Comparison of ENCODE assay signal across 8 mouse cellular contexts in genomic region chr11:20249296-20250110, GRCm38 (mm10). TPM values are rescaled to one million over a fixed set of nuclear protein-coding genes. Genes with fewer than 3 reads are reported as not detected.
DNase-seq lines count a peak whose midpoint lies in the region; ATAC-seq and TF ChIP-seq lines count a peak whose summit lies in the region.

Gene Cep68 (minus strand): TSS chr11:20249429.

- H3K4me2 ChIP-seq in forebrain, embryonic 15.5 days (replicated peaks), result peak within 1 kb of the TSS; percentile 92

- peak; percentile 84 for DNase-seq in ES-E14 (ENCODE audit: low read depth, low spot score)
- peak; percentile 95 for DNase-seq in cerebellum, adult 11-12 months
- peak; percentile 93 for DNase-seq in heart, postnatal 25 days (ENCODE audit: low spot score)
- peak; percentile 94 to 98 for DNase-seq in layer of hippocampus, adult 18-20 months (ENCODE audit: low spot score in 2 of 2)
- peak; percentile 93 for DNase-seq in lung, adult 2 months
- DNase-seq in thymus, adult 18-20 months, result peak; percentile 85 to 93

- in situ Hi-C loops in ES-E14 (cut with MboI; ENCODE audit: low sequenced_read_pairs in 2 of 2, unreplicated experiment in 2 of 2), result no loop called here

- H3K9ac ChIP-seq in ES-E14 (ENCODE audit: insufficient read depth, low read depth, low read length, poor library complexity, severe bottlenecking), result peak within 1 kb of the TSS; percentile 95
- peak within 1 kb of the TSS; percentile 83 for H3K9ac ChIP-seq in forebrain, embryonic 15.5 days (replicated peaks)

- H3K27ac ChIP-seq in ES-E14 (ENCODE audit: insufficient read depth, low read depth, low read length, poor library complexity, severe bottlenecking), result peak within 1 kb of the TSS; percentile 73
- peak within 1 kb of the TSS; percentile 78 for H3K27ac ChIP-seq in forebrain, embryonic 15.5 days (replicated peaks)

- TF ChIP-seq POLR2A in lung, adult 2 months (IDR thresholded peaks at IDR 0.05; ENCODE audit: borderline replicate concordance, extremely low read depth, low read depth, low read length), result peak; percentile 77

- TF ChIP-seq CTCF in lung, adult 2 months (IDR thresholded peaks at IDR 0.05; ENCODE audit: insufficient read depth, low read length), result no peak

- peaks cover 9% of the 10 kb centered on the region; the same call in 1 of the 2 replicates for H3K36me3 ChIP-seq in ES-E14 (ENCODE audit: control insufficient read depth, insufficient read depth, low read length, poor library complexity, severe bottlenecking)
- H3K36me3 ChIP-seq in forebrain, embryonic 15.5 days, result no peaks in the 10 kb centered on the region

- no peaks in the 10 kb centered on the region for H3K27me3 ChIP-seq in forebrain, embryonic 15.5 days

- under 1% methylated on average over 56 of the region's 59 CpGs for WGBS in forebrain, embryonic 15.5 days
- WGBS in lung, adult 2 months, result under 1% methylated on average over 59 of the region's 59 CpGs

- H3K4me3 ChIP-seq in ES-E14 (ENCODE audit: insufficient read depth in 1 of 2, low read depth in 1 of 2, low read length in 2 of 2, poor library complexity in 1 of 2, severe bottlenecking in 1 of 2), result peak within 1 kb of the TSS; percentile 95 to 96
- peak within 1 kb of the TSS; percentile 87 for H3K4me3 ChIP-seq in forebrain, embryonic 15.5 days
- peak within 1 kb of the TSS; percentile 92 for H3K4me3 ChIP-seq in lung, adult 2 months (replicated peaks; ENCODE audit: extremely low read depth, low read depth, low read length)

- peaks cover 10 to 14% of the 10 kb centered on the region in 2 experiments for H3K4me1 ChIP-seq in ES-E14 (ENCODE audit: control insufficient read depth in 2 of 2, insufficient read depth in 2 of 2, low read length in 2 of 2, poor library complexity in 1 of 2)
- H3K4me1 ChIP-seq in forebrain, embryonic 15.5 days, result peaks cover 29% of the 10 kb centered on the region
- peaks cover 24% of the 10 kb centered on the region for H3K4me1 ChIP-seq in lung, adult 2 months (ENCODE audit: control insufficient read depth, insufficient read depth, low read length)

- intact Hi-C loops in heart, postnatal 25 days (cut with DNase I), result loop anchor here (2.0 to 5.0 kb wide), 3 partner anchors 49 to 427 kb away; partner anchors contain the start of gene Rab1a

- ATAC-seq in forebrain, embryonic 15.5 days (replicated peaks), result peak; percentile 98
- peak; percentile 98 for ATAC-seq in neutrophil, adult 5-6 weeks (ENCODE audit: extremely low read depth, insufficient number of reproducible peaks, low FRiP score, poor library complexity, severe bottlenecking)

- H3K9me3 ChIP-seq in ES-E14 (ENCODE audit: control insufficient read depth, insufficient read depth, low read depth, low read length), result no peaks in the 10 kb centered on the region
- H3K9me3 ChIP-seq in forebrain, embryonic 15.5 days, result no peaks in the 10 kb centered on the region

TF ChIP-seq in ES-E14, 5 proteins besides CTCF, POLR2A, EP300 and RAD21:
- TF ChIP-seq ZNF384 (IDR thresholded peaks at IDR 0.05; ENCODE audit: low read depth, low read length) (no peak), ZC3H11A (IDR thresholded peaks at IDR 0.05; ENCODE audit: borderline replicate concordance, low read depth, low read length) (no peak), CHD2 (IDR thresholded peaks at IDR 0.05; ENCODE audit: low read depth, low read length) (peak; percentile 86), HCFC1 (IDR thresholded peaks at IDR 0.05; ENCODE audit: borderline replicate concordance, insufficient read depth, low read length) (no peak), MAFK (IDR thresholded peaks at IDR 0.05; ENCODE audit: insufficient read depth, low read depth, low read length) (no peak)
TF ChIP-seq in ES-E14: peak in this region for 1.

RNA-seq across cellular contexts. Expression of gene Cep68, which starts in this region (rescaled TPM):
- 30.9 and 39.2 TPM in 2 replicates for total RNA-seq in ES-E14 (2012; rRNA removed)
- polyA plus RNA-seq in forebrain, embryonic 15.5 days (2015; fragmentation: Nextera tagmentation; extraction: Ambion mirVana), result 26.3 and 28.8 TPM in 2 replicates
- total RNA-seq in heart, postnatal 25 days (2021), result 10 to 100 TPM; 44.9 to 52.1 TPM
- 10 to 100 TPM; 31.3 to 35.2 TPM for total RNA-seq in layer of hippocampus, adult 18-20 months (2021)
- polyA plus RNA-seq in lung, adult 2 months (2012; rRNA removed), result 19.5 and 21.0 TPM in 2 replicates
- total RNA-seq in neutrophil, adult 5-6 weeks (2017), result 30.8 and 34.4 TPM in 2 replicates

Comparison
In these comparisons a context has a peak if more than half of its experiments do, and no peak if none do; other contexts are left out.
1. Peak in every context shown above with its lines: DNase-seq, ATAC-seq, H3K4me3 ChIP-seq and H3K27ac ChIP-seq.